In genomic region chr9:14275792-14276480, GRCm38 (mm10) we compare ENCODE assay signal across 8 mouse cellular contexts. TPM values are rescaled to one million over a fixed set of nuclear protein-coding genes. Genes with fewer than 3 reads are reported as not detected.
DNase-seq lines count a peak whose midpoint lies in the region; ATAC-seq and TF ChIP-seq lines count a peak whose summit lies in the region.

No protein-coding gene starts in this region.

- H3K27ac ChIP-seq in embryonic facial prominence, embryonic 13.5 days: peak overlapping the region; percentile 98
- peak overlapping the region; percentile 78 for H3K27ac ChIP-seq in kidney, adult 2 months (ENCODE audit: insufficient read depth, low read depth, low read length)
- peak overlapping the region; percentile 98 for H3K27ac ChIP-seq in limb, embryonic 12.5 days
- H3K27ac ChIP-seq in midbrain, embryonic 15.5 days: peak overlapping the region; percentile 93
- peak overlapping the region; percentile 93 for H3K27ac ChIP-seq in spleen, adult 2 months (ENCODE audit: insufficient read depth, low read length)

- ATAC-seq in embryonic facial prominence, embryonic 13.5 days (ENCODE audit: insufficient number of reproducible peaks, insufficient read depth, low FRiP score, low TSS enrichment, low read depth): peak; percentile 99
- ATAC-seq in limb, embryonic 12.5 days (ENCODE audit: insufficient number of reproducible peaks, insufficient read depth, low FRiP score, low TSS enrichment, low read depth): peak; percentile 99
- ATAC-seq in midbrain, embryonic 15.5 days (replicated peaks): peak; percentile 99

- H3K4me1 ChIP-seq in embryonic facial prominence, embryonic 13.5 days: peaks cover 17% of the 10 kb centered on the region
- peaks cover 3% of the 10 kb centered on the region; the same call in 1 of the 2 replicates for H3K4me1 ChIP-seq in kidney, adult 2 months (ENCODE audit: control insufficient read depth, insufficient read depth, low read length)
- peaks cover 17% of the 10 kb centered on the region for H3K4me1 ChIP-seq in limb, embryonic 12.5 days (replicated peaks)
- peaks cover 16% of the 10 kb centered on the region for H3K4me1 ChIP-seq in midbrain, embryonic 15.5 days
- peaks cover 11% of the 10 kb centered on the region for H3K4me1 ChIP-seq in spleen, adult 2 months (ENCODE audit: control insufficient read depth, insufficient read depth, insufficient read length)

- TF ChIP-seq CTCF in kidney, adult 2 months (conservative IDR thresholded peaks at IDR 0.05; ENCODE audit: insufficient read depth, insufficient read length, low read depth, low read length): peak; percentile 74
- peak; percentile 36; the same call in 1 of the 2 replicates for TF ChIP-seq CTCF in spleen, adult 2 months (IDR thresholded peaks at IDR 0.05; ENCODE audit: extremely low read depth, insufficient read depth, insufficient read length, insufficient replicate concordance)

- H3K9ac ChIP-seq in embryonic facial prominence, embryonic 13.5 days: peak overlapping the region; percentile 98
- H3K9ac ChIP-seq in limb, embryonic 12.5 days (replicated peaks): peak overlapping the region; percentile 94
- H3K9ac ChIP-seq in midbrain, embryonic 15.5 days: peak overlapping the region; percentile 78

- H3K27me3 ChIP-seq in embryonic facial prominence, embryonic 13.5 days: no peaks in the 10 kb centered on the region
- H3K27me3 ChIP-seq in kidney, adult 2 months (replicated peaks; ENCODE audit: control insufficient read depth, insufficient read depth, low read length): no peaks in the 10 kb centered on the region
- H3K27me3 ChIP-seq in limb, embryonic 12.5 days: no peaks in the 10 kb centered on the region
- H3K27me3 ChIP-seq in midbrain, embryonic 15.5 days (replicated peaks): no peaks in the 10 kb centered on the region
- H3K27me3 ChIP-seq in spleen, adult 2 months (ENCODE audit: control insufficient read depth, insufficient read depth, low read length): no peaks in the 10 kb centered on the region

- peak; percentile 91 for DNase-seq in 3134 (ENCODE audit: extremely low read depth, insufficient read length, low spot score)
- DNase-seq in adrenal gland, postnatal 36 days: peak; percentile 99
- DNase-seq in heart, adult 18-20 months: peak; percentile 99
- DNase-seq in kidney, adult 2 months: peak; percentile 100
- DNase-seq in spleen, adult 2 months (ENCODE audit: low read depth in 1 of 2, low spot score in 2 of 2): peak; percentile 98 to 99

- peak overlapping the region; percentile 61 for H3K4me2 ChIP-seq in embryonic facial prominence, embryonic 13.5 days
- peak overlapping the region; percentile 58 for H3K4me2 ChIP-seq in limb, embryonic 12.5 days
- peak overlapping the region; percentile 53 for H3K4me2 ChIP-seq in midbrain, embryonic 15.5 days

- no peaks in the 10 kb centered on the region for H3K36me3 ChIP-seq in embryonic facial prominence, embryonic 13.5 days
- H3K36me3 ChIP-seq in kidney, adult 2 months (ENCODE audit: control insufficient read depth, insufficient read depth, low read length): no peaks in the 10 kb centered on the region
- no peaks in the 10 kb centered on the region for H3K36me3 ChIP-seq in limb, embryonic 12.5 days
- H3K36me3 ChIP-seq in midbrain, embryonic 15.5 days (replicated peaks): no peaks in the 10 kb centered on the region
- no peaks in the 10 kb centered on the region for H3K36me3 ChIP-seq in spleen, adult 2 months (ENCODE audit: control insufficient read depth, insufficient read depth, low read length)

- peak overlapping the region; percentile 96 for H3K4me3 ChIP-seq in embryonic facial prominence, embryonic 13.5 days
- peak overlapping the region; percentile 80 for H3K4me3 ChIP-seq in kidney, adult 2 months (ENCODE audit: insufficient read depth, low read depth, low read length)
- H3K4me3 ChIP-seq in limb, embryonic 12.5 days (replicated peaks): peak overlapping the region; percentile 90
- peak overlapping the region; percentile 79 for H3K4me3 ChIP-seq in midbrain, embryonic 15.5 days
- H3K4me3 ChIP-seq in spleen, adult 2 months (ENCODE audit: extremely low read depth, insufficient read depth, insufficient read length): peak overlapping the region; percentile 90

- no peak for TF ChIP-seq POLR2A in kidney, adult 2 months (IDR thresholded peaks at IDR 0.05; ENCODE audit: low read depth, low read length)
- peak; percentile 44 for TF ChIP-seq POLR2A in spleen, adult 2 months (IDR thresholded peaks at IDR 0.05; ENCODE audit: low read depth, low read length)

- under 1% methylated on average over 53 of the region's 54 CpGs for WGBS in embryonic facial prominence, embryonic 13.5 days
- WGBS in kidney, adult 2 months: under 1% methylated on average over 54 of the region's 54 CpGs
- under 1% methylated on average over 51 of the region's 54 CpGs for WGBS in limb, embryonic 12.5 days
- WGBS in midbrain, embryonic 15.5 days: under 1% methylated on average over 54 of the region's 54 CpGs
- WGBS in spleen, adult 2 months: under 1% methylated on average over 54 of the region's 54 CpGs

- H3K9me3 ChIP-seq in embryonic facial prominence, embryonic 13.5 days: no peaks in the 10 kb centered on the region
- no peaks in the 10 kb centered on the region for H3K9me3 ChIP-seq in limb, embryonic 12.5 days
- H3K9me3 ChIP-seq in midbrain, embryonic 15.5 days: no peaks in the 10 kb centered on the region

RNA-seq across cellular contexts. Expression of gene Sesn3, which starts 1.1 kb away (rescaled TPM):
- 10 to 100 TPM; 63.1 to 66.2 TPM for total RNA-seq in adrenal gland, postnatal 36 days (2021)
- polyA plus RNA-seq in embryonic facial prominence, embryonic 13.5 days (2015; fragmentation: Nextera tagmentation; extraction: Ambion mirVana): 27.5 and 28.3 TPM in 2 replicates
- total RNA-seq in heart, adult 18-20 months (2021): 10 to 100 TPM; 21.4 to 25.5 TPM
- polyA plus RNA-seq in kidney, adult 2 months (2012; rRNA removed): 11.1 and 13.0 TPM in 2 replicates
- polyA plus RNA-seq in limb, embryonic 12.5 days (2016; fragmentation: Nextera tagmentation; extraction: Ambion mirVana): 23.5 and 28.2 TPM in 2 replicates
- 14.5 and 15.6 TPM in 2 replicates for polyA plus RNA-seq in midbrain, embryonic 15.5 days (2015; fragmentation: Nextera tagmentation; extraction: Ambion mirVana)
- 12.2 and 33.6 TPM in 2 replicates for polyA plus RNA-seq in spleen, adult 2 months (2012; rRNA removed)

Comparison
In these comparisons a context has a peak if more than half of its experiments do, and no peak if none do; other contexts are left out.
1. Peak in every context shown above with its lines: DNase-seq, ATAC-seq, H3K4me3 ChIP-seq and H3K27ac ChIP-seq.